Mouse (Mus musculus): Measurements from ENCODE around the gene Pprc1.

Pprc1 gene

GRCm38 (mm10) chr19:46056947-46057607 lies 12.4 kb downstream of the Pprc1 start:
- peak; percentile 67 to 73 for DNase-seq

GRCm38 (mm10) chr19:46058466-46058865 lies 13.8 kb downstream of the Pprc1 start:
- no peak for DNase-seq

GRCm38 (mm10) chr19:46060845-46061244 lies 16.2 kb downstream of the Pprc1 start:
- no peak for DNase-seq

DNA sequence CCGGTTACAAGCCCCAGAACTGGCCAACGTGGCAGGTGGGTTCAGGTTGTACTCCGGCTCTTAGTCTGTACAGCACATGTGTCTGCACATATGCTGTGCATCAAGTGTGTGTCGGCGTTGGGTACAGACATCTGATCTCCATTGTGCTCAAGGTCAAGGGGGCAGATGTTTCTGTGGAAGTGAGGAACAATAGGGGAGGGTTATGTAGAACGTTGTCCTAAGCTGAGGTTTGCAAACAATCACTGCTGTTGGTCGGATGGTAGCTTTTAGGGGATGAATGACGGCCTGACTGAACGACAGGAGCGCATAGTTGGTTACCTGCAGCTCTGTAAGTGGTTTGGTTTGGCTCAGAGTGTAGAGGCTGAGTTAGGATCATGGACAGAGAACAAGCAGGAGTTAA lies 23.4 kb downstream of the Pprc1 start:
- DNase-seq, result no peak

- no peak for DNase-seq
These were observed 28.6 kb downstream of the Pprc1 start for GRCm38 (mm10) chr19:46073285-46073684.

DNA sequence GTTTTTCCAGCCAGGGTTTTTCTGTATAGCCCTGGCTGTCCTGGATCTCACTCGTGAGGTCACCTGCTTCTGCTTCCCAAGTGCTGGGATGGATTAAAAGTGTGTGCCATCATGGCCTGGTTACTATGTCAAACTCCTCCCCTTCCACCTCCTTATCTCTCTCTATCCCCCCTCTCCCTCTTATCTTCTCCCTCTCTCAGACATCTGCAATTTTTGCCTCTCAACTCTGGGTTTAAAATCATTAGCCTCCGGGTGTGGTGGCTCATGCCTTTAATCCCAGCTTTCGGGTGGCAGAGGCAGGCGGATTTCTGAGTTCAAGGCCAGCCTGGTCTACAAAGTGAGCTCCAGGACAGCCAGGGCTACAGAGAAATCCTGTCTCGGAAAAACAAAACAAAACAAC lies 29.6 kb downstream of the Pprc1 start:
- no peak for DNase-seq

DNA sequence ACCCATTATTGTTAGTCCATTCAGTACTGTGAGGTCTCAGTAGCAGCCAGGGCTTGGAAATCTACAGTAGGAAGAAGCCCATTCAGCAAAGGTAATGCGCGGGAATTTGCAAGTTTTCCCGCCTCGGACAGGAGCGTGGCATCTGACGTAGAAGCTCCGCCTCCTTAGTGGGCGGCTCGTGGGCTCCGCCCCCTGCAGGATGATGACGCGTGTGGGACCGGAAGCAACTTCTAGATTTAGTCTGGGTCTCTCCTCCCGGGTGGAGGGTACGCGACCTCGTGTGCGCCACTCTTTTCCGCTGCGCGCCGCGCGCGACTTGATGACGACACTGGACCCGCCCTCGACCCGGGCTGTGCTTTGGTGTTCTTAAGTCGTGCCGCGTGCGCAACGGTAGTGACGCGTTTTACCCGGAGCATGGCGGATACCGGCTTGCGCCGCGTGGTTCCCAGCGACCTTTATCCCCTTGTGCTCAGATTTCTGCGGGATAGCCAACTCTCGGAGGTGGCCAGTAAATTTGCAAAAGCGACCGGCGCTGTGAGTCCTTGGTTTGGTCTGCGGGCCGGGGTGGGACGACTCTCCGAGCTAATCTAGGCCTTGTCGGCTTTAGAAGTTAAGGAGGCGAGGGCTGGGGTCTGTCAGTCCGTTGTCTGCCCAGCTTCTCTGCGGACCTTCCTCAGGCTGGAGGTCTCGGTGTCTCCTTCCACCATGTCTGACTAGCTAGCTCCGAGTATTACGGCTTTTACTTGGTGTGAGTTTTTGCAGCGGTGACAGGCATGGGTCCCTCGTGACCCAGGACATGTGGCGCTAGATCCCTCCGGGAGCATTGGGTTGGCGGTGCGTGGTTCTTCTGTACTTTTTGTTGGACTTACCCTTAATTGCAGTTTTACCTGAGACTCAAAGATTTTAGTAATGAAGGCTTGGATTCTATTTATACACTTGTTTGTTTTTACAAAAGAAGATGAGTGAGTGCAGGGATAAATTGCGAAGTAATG lies 31.2 kb downstream of the Pprc1 start, which contains the start of gene Nolc1:
Gene Nolc1, plus strand, starts transcription at position 248 of the 992 bp plus-strand sequence.
- DNase-seq, result peak; percentile 99

GRCm38 (mm10) chr19:46078535-46078934 lies 33.8 kb downstream of the Pprc1 start:
- DNase-seq, result no peak

DNA sequence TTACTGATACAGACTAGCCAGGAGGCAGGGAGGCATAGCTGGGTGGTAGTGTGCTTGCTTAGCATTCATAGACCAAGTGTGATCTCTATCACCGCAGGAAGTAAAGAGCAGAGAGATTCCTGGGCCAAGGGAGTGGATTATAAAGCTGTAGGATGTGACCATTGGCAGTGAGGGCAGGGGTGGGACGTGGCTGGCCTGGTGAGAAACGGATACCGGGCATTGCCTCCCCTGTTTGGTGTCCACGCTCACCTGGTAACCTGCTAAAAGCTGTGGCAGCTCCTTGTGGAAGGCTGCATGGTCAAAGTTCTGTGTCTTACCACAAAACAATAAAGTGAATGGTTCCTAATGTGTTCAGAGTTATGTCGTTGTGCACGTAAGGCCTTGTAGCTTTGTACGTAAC lies 40.5 kb downstream of the Pprc1 start:
- no peak for DNase-seq

GRCm38 (mm10) chr19:46086337-46086736 lies 41.7 kb downstream of the Pprc1 start:
- peak in 1 of 2 experiments; percentile 54 for DNase-seq

DNA sequence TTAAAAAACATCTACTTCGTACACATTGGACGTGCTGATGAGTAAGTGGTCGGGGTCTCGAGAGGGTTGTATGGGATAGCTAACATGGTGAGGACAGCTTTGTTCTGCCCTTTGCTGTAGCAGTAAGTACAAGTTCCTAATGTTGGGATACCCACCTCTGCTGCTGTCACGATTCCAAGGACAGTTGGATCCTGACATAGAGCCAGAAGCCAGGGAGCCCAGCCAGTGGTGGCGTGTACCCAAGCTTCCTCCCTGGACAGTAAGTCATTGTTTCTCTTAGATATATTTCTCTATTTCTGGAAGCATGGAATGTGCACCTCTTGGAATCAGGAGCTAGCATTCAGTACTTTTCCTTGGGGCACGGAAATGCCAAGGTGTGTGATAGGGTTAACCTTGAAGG lies 43.2 kb downstream of the Pprc1 start:
- no peak for DNase-seq

DNA sequence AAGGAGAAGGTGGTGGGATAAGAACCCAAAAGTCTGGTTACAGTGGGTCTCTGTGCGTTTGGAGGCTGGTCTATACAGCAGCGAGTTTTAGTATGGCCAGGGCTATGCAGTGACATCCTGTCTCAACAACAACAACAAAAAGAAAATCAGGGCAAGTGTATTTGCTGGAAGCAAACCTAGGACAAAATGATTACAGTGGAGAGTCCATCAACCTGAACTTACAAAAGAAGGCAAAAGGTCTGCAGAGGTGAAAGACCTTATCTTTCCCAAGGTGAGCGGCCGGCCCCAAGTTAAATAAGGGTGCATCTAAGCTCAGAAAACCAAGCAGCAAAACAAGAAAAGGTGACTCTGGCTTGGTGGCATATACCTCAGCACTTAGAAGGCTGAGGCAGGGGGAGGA lies 47.0 kb downstream of the Pprc1 start:
- DNase-seq, result no peak

- no peak for DNase-seq
These were observed 49.5 kb downstream of the Pprc1 start for GRCm38 (mm10) chr19:46094144-46094543.

DNA sequence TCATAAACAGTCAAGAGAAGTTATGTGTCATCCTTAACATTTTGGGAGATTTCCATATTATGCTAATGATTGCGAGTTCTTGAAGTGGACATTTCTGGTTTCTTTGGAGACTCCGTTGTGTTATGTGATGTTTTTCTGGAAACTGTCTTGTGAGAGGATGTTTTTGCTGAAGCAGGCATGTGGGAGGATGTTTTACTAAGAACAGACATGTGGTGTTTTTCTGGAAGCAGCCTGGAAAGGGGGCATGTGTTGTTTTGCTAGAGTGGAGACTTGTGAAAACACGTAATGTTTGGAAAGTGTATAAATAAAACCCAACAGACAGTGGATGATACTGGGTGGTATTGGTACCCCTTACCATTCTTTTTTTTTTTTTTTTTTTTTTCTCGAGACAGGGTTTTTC lies 50.6 kb downstream of the Pprc1 start:
- no peak for DNase-seq

GRCm38 (mm10) chr19:46096396-46096795 lies 51.7 kb downstream of the Pprc1 start:
- DNase-seq, result no peak

DNA sequence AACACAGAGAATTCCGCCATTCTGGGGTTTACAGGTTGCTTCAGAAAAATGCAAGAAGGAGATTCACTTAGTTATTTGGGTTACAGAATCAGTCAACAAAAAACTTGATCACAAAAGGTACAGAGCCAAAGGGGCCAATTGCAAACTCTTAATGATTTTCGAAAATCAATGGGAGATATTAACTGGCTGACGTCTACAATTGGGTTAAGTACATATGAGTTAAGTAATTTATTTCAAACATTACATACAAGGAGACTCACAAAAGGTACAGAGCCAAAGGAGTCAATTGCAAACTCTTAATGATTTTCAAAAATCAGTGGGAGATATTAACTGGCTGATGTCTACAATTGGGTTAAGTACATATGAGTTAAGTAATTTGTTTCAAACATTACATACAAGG lies 54.9 kb downstream of the Pprc1 start:
- DNase-seq, result no peak

- no peak for DNase-seq
These were observed 58.9 kb downstream of the Pprc1 start for GRCm38 (mm10) chr19:46103437-46104186.

DNA sequence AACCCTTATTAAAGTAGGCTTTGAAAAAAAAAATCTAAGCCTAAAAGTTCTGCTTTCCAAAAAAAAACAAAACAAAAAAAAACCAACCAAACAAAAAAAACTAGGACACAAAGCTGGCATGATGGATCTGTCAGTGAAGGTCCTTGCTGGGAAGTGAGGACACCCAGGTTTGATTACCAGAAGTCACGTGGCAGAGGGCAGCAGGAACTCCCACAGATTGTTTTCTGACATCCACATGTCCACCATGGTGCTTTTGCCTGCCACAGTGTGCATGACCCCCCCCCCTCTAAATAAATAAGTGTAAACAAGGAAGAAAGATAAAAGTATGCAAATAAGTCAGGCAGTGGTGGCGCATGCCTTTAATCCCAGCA lies 59.5 kb downstream of the Pprc1 start:
- DNase-seq, result no peak

GRCm38 (mm10) chr19:46110214-46110613 lies 65.5 kb downstream of the Pprc1 start:
- DNase-seq, result no peak

- no peak for DNase-seq
These were observed 66.1 kb downstream of the Pprc1 start for GRCm38 (mm10) chr19:46110781-46111180.

DNA sequence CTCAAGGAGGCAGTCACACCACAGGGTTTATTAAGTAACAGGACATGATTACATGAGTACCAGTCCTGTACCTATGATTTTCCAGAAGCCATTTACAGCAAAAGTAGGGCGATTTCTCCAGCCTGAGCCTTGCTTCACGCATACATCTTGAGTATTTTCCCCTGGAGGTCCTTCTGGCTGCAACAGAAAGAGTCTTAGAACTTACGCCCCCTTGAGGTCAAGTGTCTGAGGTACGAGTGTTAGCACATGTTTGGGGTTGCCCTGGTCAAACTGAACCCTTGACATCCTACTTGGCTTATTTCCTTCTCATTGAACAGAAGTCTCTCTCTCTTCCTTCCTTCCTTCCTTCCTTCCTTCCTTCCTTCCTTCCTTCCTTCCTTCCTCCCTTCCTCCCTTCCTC lies 69.9 kb downstream of the Pprc1 start:
- DNase-seq, result no peak

DNA sequence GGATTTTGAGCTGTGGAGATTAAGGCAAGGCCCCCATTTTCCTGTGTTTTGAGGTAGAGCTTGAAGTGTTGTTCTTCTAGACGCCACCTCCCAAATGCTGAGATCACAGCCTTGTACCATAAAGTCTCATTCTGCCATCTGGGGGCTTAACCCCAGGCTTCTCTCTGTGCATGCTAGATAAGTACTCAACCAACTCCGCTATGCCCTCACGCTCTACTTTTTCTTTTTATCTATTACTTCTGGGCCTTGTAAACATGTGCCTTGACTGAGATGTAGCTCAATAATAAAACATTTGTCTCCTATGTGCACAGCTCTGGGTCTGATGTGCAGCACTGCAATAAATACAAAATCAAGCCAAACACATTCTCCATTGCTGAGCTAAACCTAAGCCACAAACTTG lies 74.8 kb downstream of the Pprc1 start:
- DNase-seq, result no peak

GRCm38 (mm10) chr19:46120872-46121271 lies 76.2 kb downstream of the Pprc1 start:
- DNase-seq, result no peak

All from spleen, adult 18-20 months (tissue).